Mouse (Mus musculus) frontal cortex, postnatal 14 days (tissue): ENCODE data around the gene Slc12a1.
"Not testable (repeated sequence)": the region's sequence is repeated elsewhere in the genome, so short reads cannot be mapped to it uniquely, and the experiment has no call there.

ENCODE experiments used
- DNase-seq, 2 experiments: peaks; one replicate each; pipeline ENCODE4 v3.0.0; 2022; ENCODE audit warnings: low spot score in 2 of 2

Gene Slc12a1

GRCm38 (mm10) chr2:125152388-125152787 lies at the start of gene Slc12a1:
Gene Slc12a1 (plus strand): TSS chr2:125152505.
- no peak for DNase-seq

DNA sequence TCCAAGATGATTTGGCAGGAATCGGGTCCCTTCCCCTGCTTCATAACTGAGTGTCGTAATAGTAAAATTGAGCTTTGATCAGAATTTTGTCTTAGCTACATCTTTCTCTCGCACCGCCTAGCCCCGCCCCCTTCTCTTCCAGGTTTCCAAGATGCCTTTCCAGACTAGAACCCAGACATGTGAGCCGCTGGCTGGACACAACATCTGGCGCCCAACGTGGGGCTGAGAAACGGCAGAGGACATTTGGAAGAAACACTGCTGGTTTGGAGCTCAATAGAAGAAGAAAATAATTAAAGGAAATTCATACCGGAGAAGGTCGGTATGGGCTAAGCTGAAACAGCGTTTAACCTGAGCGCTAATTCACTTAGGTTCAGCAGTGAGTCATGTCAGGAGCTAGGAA lies 47.8 kb upstream of the Slc12a1 start:
- not testable (repeated sequence) for DNase-seq

- not testable (repeated sequence) for DNase-seq
Measured at GRCm38 (mm10) chr2:125106536-125106935, 45.8 kb upstream of the Slc12a1 start.

- DNase-seq = peak in 1 of 2 experiments; percentile 37
Measured at GRCm38 (mm10) chr2:125119381-125120110, 32.8 kb upstream of the Slc12a1 start.

DNA sequence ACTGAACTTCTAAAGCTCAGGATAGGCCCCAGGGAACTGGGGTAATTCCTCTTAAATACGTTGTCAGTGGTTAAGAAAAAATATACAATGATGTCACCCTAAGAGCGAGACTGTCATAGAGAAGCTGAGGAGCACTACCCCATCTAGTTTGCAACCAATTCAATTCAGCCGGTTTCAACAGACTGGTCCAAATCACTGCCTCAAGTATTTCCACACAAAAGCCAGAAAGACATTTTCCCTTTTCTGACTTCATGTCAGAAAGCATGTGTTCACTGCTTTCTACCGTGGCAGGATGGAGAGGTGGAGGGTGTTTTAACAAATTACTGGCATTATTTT lies 30.0 kb upstream of the Slc12a1 start:
- no peak for DNase-seq

- peak; percentile 33 to 44 for DNase-seq
Measured at GRCm38 (mm10) chr2:125122624-125123476, 29.5 kb upstream of the Slc12a1 start.

- DNase-seq = peak; percentile 53 to 69
Measured at GRCm38 (mm10) chr2:125123477-125123852, 28.8 kb upstream of the Slc12a1 start, which contains the start of gene Myef2. Gene Myef2 (minus strand): TSS chr2:125123661.

GRCm38 (mm10) chr2:125125824-125126223 lies 26.5 kb upstream of the Slc12a1 start:
- DNase-seq = no peak

- DNase-seq = no peak
Measured at GRCm38 (mm10) chr2:125126792-125127191, 25.5 kb upstream of the Slc12a1 start.

- no peak for DNase-seq
Measured at GRCm38 (mm10) chr2:125134113-125134512, 18.2 kb upstream of the Slc12a1 start.

- DNase-seq = peak; percentile 25 to 28
Measured at GRCm38 (mm10) chr2:125135903-125136811, 16.1 kb upstream of the Slc12a1 start, which contains the start of gene Ctxn2. Gene Ctxn2 (plus strand): TSS chr2:125136692.

DNA sequence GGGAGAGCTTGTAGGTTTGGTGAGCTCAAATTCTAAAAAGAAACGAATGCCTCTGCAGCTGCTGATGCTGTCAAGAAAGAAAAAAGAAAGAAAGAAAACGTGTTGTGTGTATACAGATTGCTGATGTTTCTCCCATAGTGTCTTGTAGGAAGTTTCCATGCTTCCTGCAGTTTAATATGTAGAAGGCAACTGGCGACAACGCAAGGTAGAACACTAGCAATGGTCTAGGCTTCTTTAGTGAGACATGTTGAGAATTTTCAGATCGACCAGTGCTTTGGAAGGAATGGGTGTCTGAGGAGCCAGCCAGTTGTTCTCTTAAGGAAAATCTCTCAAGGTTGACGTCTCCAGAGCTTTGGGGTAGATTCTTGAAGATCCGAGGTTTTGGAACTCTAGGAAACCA lies 15.5 kb upstream of the Slc12a1 start:
- no peak for DNase-seq

- DNase-seq = no peak
Measured at GRCm38 (mm10) chr2:125142336-125142735, 10.0 kb upstream of the Slc12a1 start.

GRCm38 (mm10) chr2:125154294-125154693 lies 2.0 kb downstream of the Slc12a1 start:
- no peak for DNase-seq

DNA sequence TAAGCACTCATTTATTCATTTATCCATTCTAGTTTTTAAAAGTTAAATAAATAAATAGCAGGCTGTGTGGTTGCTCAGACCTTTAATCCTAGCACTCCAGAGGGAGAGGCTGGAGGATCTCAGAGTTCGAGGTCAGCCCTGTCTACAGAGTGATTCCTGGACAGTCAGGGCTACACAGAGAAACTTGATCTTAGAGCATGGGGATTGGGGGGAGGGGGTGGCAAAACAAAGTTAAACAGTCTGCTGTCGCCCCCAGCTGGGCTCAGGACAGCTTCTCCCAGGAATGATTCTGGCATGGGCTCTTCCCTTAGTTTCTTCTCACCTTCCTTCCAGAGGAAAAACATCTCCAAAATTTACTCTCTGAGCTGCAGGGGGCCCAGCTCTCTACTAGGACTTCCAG lies 3.2 kb downstream of the Slc12a1 start:
- DNase-seq = no peak

DNA sequence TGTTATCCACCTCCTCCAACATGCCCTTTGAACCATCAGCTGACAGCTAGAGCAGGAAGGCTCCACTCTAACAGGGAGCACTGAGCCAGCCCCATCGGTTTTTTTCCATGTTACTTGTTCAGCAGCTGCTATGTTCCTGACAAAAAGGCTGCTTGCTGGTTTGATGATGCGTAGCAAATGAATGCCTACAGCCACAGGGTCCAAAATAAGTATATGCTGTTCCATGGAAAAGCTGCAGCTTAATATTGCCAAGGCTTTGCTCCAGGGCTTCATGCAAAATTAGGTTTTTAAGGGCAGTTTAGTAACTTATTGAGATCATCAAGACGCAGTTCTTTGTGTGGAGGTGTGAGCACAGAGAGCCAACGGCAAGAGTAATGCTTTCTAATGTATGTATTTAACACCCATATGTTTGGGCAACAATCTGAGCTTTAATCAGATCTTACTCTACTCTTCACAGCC lies 9.7 kb downstream of the Slc12a1 start:
- DNase-seq = no peak

- DNase-seq = no peak
Measured at GRCm38 (mm10) chr2:125178225-125178798, 26.0 kb downstream of the Slc12a1 start.

- DNase-seq = no peak
Measured at GRCm38 (mm10) chr2:125187904-125188303, 35.6 kb downstream of the Slc12a1 start.

DNA sequence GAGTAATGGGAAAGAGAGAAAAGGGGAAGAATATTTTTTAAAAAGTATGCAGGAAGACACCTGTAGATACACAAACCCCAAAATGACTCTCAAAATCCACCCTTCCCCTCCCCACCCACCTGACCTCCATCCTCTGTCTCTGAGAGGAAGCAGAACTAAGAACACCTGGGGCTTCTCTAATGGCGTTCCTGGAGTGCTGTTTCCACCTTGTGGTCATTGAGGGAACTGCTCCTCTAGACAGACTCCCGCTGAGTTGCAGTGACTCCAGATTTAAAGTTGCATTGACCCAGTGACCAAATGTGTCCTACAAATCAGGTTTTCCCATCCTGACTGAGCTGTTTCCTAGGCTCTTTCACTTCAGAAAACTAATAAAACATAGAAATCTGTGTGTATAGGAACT lies 36.9 kb downstream of the Slc12a1 start:
- DNase-seq = peak; percentile 16 to 56

- no peak for DNase-seq
Measured at GRCm38 (mm10) chr2:125192905-125193304, 40.6 kb downstream of the Slc12a1 start.

GRCm38 (mm10) chr2:125196771-125197170 lies 44.5 kb downstream of the Slc12a1 start:
- no peak for DNase-seq
